Mouse (Mus musculus) small intestine, adult 2 months (tissue): ENCODE results near the gene Plin5. TPM values are rescaled to one million over a fixed set of nuclear protein-coding genes. Genes with fewer than 3 reads are reported as not detected.

Experiments
- H3K27ac ChIP-seq: fragments of 200-500 bp; 2 replicates; pipeline ENCODE4 v1.5.1; 2012; ENCODE audit warnings: low read depth, low read length, control low read depth, inconsistent platforms; ENCODE audit not compliant: insufficient read depth
- H3K27me3 ChIP-seq: fragments of 200-500 bp; 2 replicates; pipeline ENCODE4 v1.6.1; 2012; ENCODE audit warnings: mild to moderate bottlenecking, moderate library complexity, low read length, inconsistent platforms; ENCODE audit not compliant: control insufficient read depth, insufficient read depth
- H3K36me3 ChIP-seq: fragments of 200-500 bp; 2 replicates; pipeline ENCODE4 v1.6.1; 2012; ENCODE audit warnings: mild to moderate bottlenecking, low read length, control low read depth, inconsistent platforms; ENCODE audit not compliant: control insufficient read depth, insufficient read depth
- H3K4me1 ChIP-seq: fragments of 200-500 bp; 2 replicates; pipeline ENCODE4 v1.6.1; 2012; ENCODE audit warnings: low read length, inconsistent platforms, mixed read lengths; ENCODE audit not compliant: control insufficient read depth, insufficient read depth, insufficient read length
- H3K4me3 ChIP-seq: fragments of 200-500 bp; 2 replicates; pipeline ENCODE4 v1.5.1; 2012; ENCODE audit warnings: low read depth, mild to moderate bottlenecking, control low read depth, inconsistent platforms, low read length, moderate library complexity
- CTCF ChIP-seq: fragments of 200-500 bp; IDR thresholded peaks from 2 replicates; pipeline ENCODE4 v1.5.1; 2012; ENCODE audit warnings: low read depth, mild to moderate bottlenecking, control low read depth, inconsistent platforms, low read length, moderate library complexity, mixed read lengths; ENCODE audit not compliant: insufficient replicate concordance, insufficient read length; ENCODE audit errors: extremely low read depth
- POLR2A ChIP-seq: fragments of 200-500 bp; IDR thresholded peaks from 2 replicates; pipeline ENCODE4 v1.6.1; 2012; ENCODE audit warnings: low read depth, mild to moderate bottlenecking, control low read depth, inconsistent platforms, low read length, moderate library complexity
- WGBS: fragments of 180-500 bp; shearing (Covaris S2); methylation state at CpG from one replicate; pipeline ENCODE4 v1.1.7; 2018; 5-methylcytosine and 5-hydroxymethylcytosine counted together
- polyA plus RNA-seq: library from polyadenylated mRNA; depleted of rRNA; stranded (reverse); fragments of >200 nt; gene quantifications from 2 replicates; pipeline ENCODE4 v1.2.3, GENCODE M21; 2012

Gene Plin5
- polyA plus RNA-seq, 1 experiment = 0.05 TPM

- TF ChIP-seq POLR2A = no peak
- TF ChIP-seq CTCF = peak; percentile 87
- Histone ChIP-seq H3K27ac (no peak overlapping the region), H3K4me1 (peaks cover 14% of the 10 kb centered on the region), H3K36me3 (no peaks in the 10 kb centered on the region), H3K4me3 (no peak overlapping the region), H3K27me3 (no peaks in the 10 kb centered on the region)
- 4% methylated on average over 14 of the region's 14 CpGs for WGBS
Measured at GRCm38 (mm10) chr17:56132661-56133060, 15.3 kb upstream of the Plin5 start.

- H3K27ac ChIP-seq = no peak overlapping the region
- 38% methylated on average over 7 of the region's 7 CpGs for WGBS
- no peaks in the 10 kb centered on the region for H3K27me3 ChIP-seq
- H3K4me1 ChIP-seq = peaks cover 14% of the 10 kb centered on the region
- peak; percentile 89; the same call in 1 of the 2 replicates for TF ChIP-seq CTCF
- TF ChIP-seq POLR2A = no peak
- no peak overlapping the region for H3K4me3 ChIP-seq
- H3K36me3 ChIP-seq = no peaks in the 10 kb centered on the region
Measured at GRCm38 (mm10) chr17:56131814-56132213, 14.4 kb upstream of the Plin5 start.

GRCm38 (mm10) chr17:56131136-56131535 is 13.7 kb upstream of the Plin5 start:
- 76% methylated on average over 10 of the region's 10 CpGs for WGBS
- Histone ChIP-seq H3K36me3 (no peaks in the 10 kb centered on the region), H3K4me3 (no peak overlapping the region), H3K4me1 (peaks cover 14% of the 10 kb centered on the region), H3K27me3 (no peaks in the 10 kb centered on the region), H3K27ac (no peak overlapping the region)
- no peak for TF ChIP-seq POLR2A
- TF ChIP-seq CTCF = no peak

- Histone ChIP-seq H3K4me1 (peaks cover 9% of the 10 kb centered on the region), H3K36me3 (no peaks in the 10 kb centered on the region), H3K27me3 (no peaks in the 10 kb centered on the region), H3K27ac (no peak overlapping the region), H3K4me3 (no peak overlapping the region)
- WGBS = 71% methylated on average over 15 of the region's 15 CpGs
- TF ChIP-seq POLR2A (no peak), CTCF (no peak)
Measured at GRCm38 (mm10) chr17:56128246-56128645, 10.8 kb upstream of the Plin5 start.

- H3K36me3 ChIP-seq = no peaks in the 10 kb centered on the region
- H3K4me3 ChIP-seq = no peak overlapping the region
- TF ChIP-seq POLR2A (no peak), CTCF (no peak)
- no peak overlapping the region for H3K27ac ChIP-seq
- WGBS = 86% methylated on average over 11 of the region's 11 CpGs
- H3K27me3 ChIP-seq = no peaks in the 10 kb centered on the region
- peaks cover 5% of the 10 kb centered on the region; the same call in 1 of the 2 replicates for H3K4me1 ChIP-seq
Measured at GRCm38 (mm10) chr17:56126175-56126574, 8.8 kb upstream of the Plin5 start.

GRCm38 (mm10) chr17:56125276-56125630 is 7.9 kb upstream of the Plin5 start:
- H3K36me3 ChIP-seq = no peaks in the 10 kb centered on the region
- 83% methylated on average over 4 of the region's 4 CpGs for WGBS
- H3K4me1 ChIP-seq = peaks cover 9% of the 10 kb centered on the region; the same call in 1 of the 2 replicates
- no peak overlapping the region for H3K4me3 ChIP-seq
- no peaks in the 10 kb centered on the region for H3K27me3 ChIP-seq
- TF ChIP-seq CTCF (no peak), POLR2A (no peak)
- H3K27ac ChIP-seq = no peak overlapping the region

- 14% methylated on average over 59 of the region's 59 CpGs for WGBS
- Histone ChIP-seq H3K27ac (no peak overlapping the region), H3K4me3 (peak overlapping the region; percentile 72), H3K36me3 (no peaks in the 10 kb centered on the region), H3K27me3 (no peaks in the 10 kb centered on the region), H3K4me1 (peaks cover 15% of the 10 kb centered on the region)
- TF ChIP-seq POLR2A (peak; percentile 18; the same call in 1 of the 2 replicates), CTCF (peak; percentile 88; the same call in 1 of the 2 replicates)
Measured at GRCm38 (mm10) chr17:56124377-56125275, 7.2 kb upstream of the Plin5 start.
